Mouse (Mus musculus): ENCODE measurements around the gene Slc25a25. TPM values are rescaled to one million over a fixed set of nuclear protein-coding genes. Genes with fewer than 3 reads are reported as not detected.

The Slc25a25 gene
- polyA plus RNA-seq, 1 experiment from 2014 or later, result 55.0 TPM

DNA sequence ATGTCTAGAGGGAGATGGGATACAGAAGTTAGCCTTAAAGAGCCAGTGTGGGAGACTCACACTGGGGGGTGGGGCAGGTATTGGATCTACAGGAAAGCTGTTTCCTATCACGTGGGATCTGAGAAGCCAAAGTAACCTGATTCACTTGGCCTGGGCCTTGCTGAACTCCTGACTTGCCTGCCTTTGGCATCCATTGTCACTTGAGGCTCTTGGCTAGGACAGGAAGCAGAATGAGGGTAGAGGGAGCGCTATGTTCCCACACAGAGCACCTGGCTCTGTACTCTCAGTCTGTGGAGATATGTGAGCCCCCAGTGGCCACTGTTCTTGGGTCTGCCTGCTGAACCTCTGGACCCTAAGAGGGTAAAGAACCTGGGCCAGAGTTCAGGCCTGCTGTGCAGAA, 34.7 kb downstream of the Slc25a25 start:
- H3K36me3 ChIP-seq (ENCODE audit: control insufficient read depth, insufficient read depth, low read length), result peaks cover 45% of the 10 kb centered on the region
- 94% methylated on average over 2 of the region's 2 CpGs for WGBS
- H3K4me2 ChIP-seq (ENCODE audit: low read length), result no peak overlapping the region
- no peaks in the 10 kb centered on the region for H3K27me3 ChIP-seq (replicated peaks; ENCODE audit: control insufficient read depth, insufficient read depth, low read length)
- no peaks in the 10 kb centered on the region for H3K4me1 ChIP-seq (ENCODE audit: control insufficient read depth, insufficient read depth, low read depth, low read length)
- no peak overlapping the region for H3K4me3 ChIP-seq (ENCODE audit: low read length)
- no peak overlapping the region for H3K27ac ChIP-seq (ENCODE audit: low read depth, low read length)
- ATAC-seq, result no peak
- H3K9me3 ChIP-seq (ENCODE audit: control insufficient read depth, low read length), result no peaks in the 10 kb centered on the region
- no peak overlapping the region for H3K9ac ChIP-seq (ENCODE audit: low read depth, low read length)

DNA sequence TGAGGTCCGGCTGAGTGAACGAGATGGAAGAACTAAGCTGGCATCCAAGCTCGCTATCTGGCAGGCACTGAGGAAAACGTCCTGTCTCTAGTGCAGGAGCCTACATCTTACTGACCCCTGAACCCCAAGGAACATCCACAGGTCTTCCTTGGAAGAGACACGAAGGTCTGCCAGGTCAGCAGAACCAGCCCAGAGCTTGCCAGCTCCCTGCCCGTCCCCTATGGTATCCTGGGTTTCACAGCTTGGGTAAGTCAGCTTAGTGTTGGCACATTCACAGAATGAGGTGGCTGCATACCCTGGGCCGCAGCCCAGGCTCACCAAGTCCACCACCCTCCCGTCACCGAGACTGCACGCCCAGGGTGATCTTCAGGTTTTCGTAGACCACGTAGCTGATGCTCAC, 35.4 kb downstream of the Slc25a25 start:
- Histone ChIP-seq H3K36me3 (ENCODE audit: control insufficient read depth, insufficient read depth, low read length) (peaks cover 45% of the 10 kb centered on the region), H3K27ac (ENCODE audit: low read depth, low read length) (no peak overlapping the region), H3K4me2 (ENCODE audit: low read length) (no peak overlapping the region), H3K9ac (ENCODE audit: low read depth, low read length) (no peak overlapping the region), H3K9me3 (ENCODE audit: control insufficient read depth, low read length) (no peaks in the 10 kb centered on the region), H3K27me3 (replicated peaks; ENCODE audit: control insufficient read depth, insufficient read depth, low read length) (no peaks in the 10 kb centered on the region), H3K4me3 (ENCODE audit: low read length) (no peak overlapping the region), H3K4me1 (ENCODE audit: control insufficient read depth, insufficient read depth, low read depth, low read length) (no peaks in the 10 kb centered on the region)
- whole genome bisulfite sequencing, result 95% methylated on average over 12 of the region's 12 CpGs
- ATAC-seq, result no peak

DNA sequence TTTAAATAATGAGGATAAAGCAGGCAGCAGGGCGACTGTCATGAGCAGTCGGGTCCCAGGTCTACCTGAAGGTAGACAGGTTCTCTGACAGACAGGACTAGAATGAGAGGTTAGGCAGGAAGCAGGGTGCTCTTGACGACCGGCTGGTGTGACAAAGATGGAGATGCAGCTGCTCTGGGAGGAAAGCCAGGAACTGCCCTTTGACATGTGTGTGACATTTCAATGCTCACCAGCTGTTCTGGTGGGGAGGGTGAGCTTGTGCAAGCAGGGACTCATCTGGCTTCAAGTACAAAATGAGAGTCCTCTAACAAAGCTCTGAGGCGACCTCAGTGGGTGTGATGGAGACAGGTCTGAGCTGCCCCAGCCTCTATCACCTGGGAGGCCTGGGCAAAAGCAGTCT, 37.3 kb downstream of the Slc25a25 start:
- Histone ChIP-seq H3K9me3 (ENCODE audit: control insufficient read depth, low read length) (no peaks in the 10 kb centered on the region), H3K4me1 (ENCODE audit: control insufficient read depth, insufficient read depth, low read depth, low read length) (no peaks in the 10 kb centered on the region), H3K4me2 (ENCODE audit: low read length) (no peak overlapping the region), H3K27ac (ENCODE audit: low read depth, low read length) (no peak overlapping the region), H3K36me3 (ENCODE audit: control insufficient read depth, insufficient read depth, low read length) (peaks cover 38% of the 10 kb centered on the region), H3K9ac (ENCODE audit: low read depth, low read length) (no peak overlapping the region), H3K27me3 (replicated peaks; ENCODE audit: control insufficient read depth, insufficient read depth, low read length) (no peaks in the 10 kb centered on the region), H3K4me3 (ENCODE audit: low read length) (no peak overlapping the region)
- 78% methylated on average over 5 of the region's 5 CpGs for WGBS
- ATAC-seq, result no peak

DNA sequence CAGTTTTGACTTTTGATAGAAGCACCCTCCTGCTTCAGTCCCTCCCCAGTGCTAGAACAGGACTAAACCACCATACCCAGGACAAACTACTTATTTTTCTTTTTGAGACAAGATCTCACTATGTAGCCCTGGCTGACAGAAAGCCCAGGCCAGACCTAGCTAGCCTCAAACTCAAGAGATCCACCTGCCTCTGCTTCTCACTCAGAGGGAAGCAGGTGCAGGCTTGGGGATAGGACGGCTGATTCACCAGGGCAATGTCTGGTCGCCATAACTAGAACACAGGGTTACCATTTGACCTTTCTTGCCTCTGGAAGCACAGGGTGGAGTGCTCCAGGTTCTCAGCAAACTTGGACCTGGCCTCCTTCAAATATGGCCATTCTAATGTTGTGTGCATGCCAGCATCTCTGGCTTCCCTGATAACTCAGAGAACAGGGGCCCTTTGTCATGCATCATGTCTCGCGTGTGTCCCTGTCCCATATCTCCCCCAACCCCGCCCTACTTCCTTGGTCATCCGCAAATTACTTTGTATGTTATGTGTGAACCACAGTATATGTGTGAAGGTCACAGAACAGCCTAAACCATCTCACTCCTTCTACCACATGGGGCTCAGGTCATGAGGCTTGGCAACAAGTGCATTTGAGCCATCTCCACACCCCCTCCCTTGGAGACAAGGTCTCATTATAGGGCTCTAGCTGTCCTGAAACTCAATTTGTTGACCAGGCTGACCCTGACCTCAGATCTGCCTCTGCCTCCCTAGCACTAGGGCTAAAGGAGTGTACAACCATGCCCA, 38.3 kb downstream of the Slc25a25 start:
- Histone ChIP-seq H3K9ac (ENCODE audit: low read depth, low read length) (no peak overlapping the region), H3K36me3 (ENCODE audit: control insufficient read depth, insufficient read depth, low read length) (peaks cover 31% of the 10 kb centered on the region), H3K4me1 (ENCODE audit: control insufficient read depth, insufficient read depth, low read depth, low read length) (no peaks in the 10 kb centered on the region), H3K9me3 (ENCODE audit: control insufficient read depth, low read length) (no peaks in the 10 kb centered on the region), H3K27ac (ENCODE audit: low read depth, low read length) (no peak overlapping the region), H3K4me2 (ENCODE audit: low read length) (no peak overlapping the region), H3K27me3 (replicated peaks; ENCODE audit: control insufficient read depth, insufficient read depth, low read length) (no peaks in the 10 kb centered on the region), H3K4me3 (ENCODE audit: low read length) (no peak overlapping the region)
- no peak for ATAC-seq
- 96% methylated on average over 6 of the region's 6 CpGs for WGBS

DNA sequence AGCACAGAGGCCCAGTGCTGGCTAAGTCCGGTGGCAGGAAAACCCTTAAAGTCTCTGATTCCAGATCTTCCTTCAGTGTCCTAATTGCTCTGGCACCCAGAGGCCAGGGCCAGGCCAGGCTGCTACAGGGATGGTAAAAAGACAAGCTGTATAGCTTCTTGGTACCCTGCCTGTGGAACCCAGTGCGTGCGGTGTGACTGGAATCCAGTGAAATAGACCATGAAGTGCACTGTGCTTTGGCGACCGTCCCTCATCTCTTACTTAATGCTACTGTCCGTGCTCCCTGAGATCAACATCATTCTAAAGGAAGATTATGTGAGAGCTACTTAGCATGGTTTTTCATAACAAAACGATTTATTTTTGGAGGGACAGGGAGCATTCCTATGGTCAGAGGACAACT, 39.8 kb downstream of the Slc25a25 start:
- no peaks in the 10 kb centered on the region for H3K4me1 ChIP-seq (ENCODE audit: control insufficient read depth, insufficient read depth, low read depth, low read length)
- peaks cover 17% of the 10 kb centered on the region for H3K36me3 ChIP-seq (ENCODE audit: control insufficient read depth, insufficient read depth, low read length)
- H3K27ac ChIP-seq (ENCODE audit: low read depth, low read length), result no peak overlapping the region
- H3K9ac ChIP-seq (ENCODE audit: low read depth, low read length), result no peak overlapping the region
- no peak overlapping the region for H3K4me2 ChIP-seq (ENCODE audit: low read length)
- no peak overlapping the region for H3K4me3 ChIP-seq (ENCODE audit: low read length)
- no peaks in the 10 kb centered on the region for H3K9me3 ChIP-seq (ENCODE audit: control insufficient read depth, low read length)
- 86% methylated on average over 7 of the region's 7 CpGs for WGBS
- H3K27me3 ChIP-seq (replicated peaks; ENCODE audit: control insufficient read depth, insufficient read depth, low read length), result no peaks in the 10 kb centered on the region
- ATAC-seq, result no peak

DNA sequence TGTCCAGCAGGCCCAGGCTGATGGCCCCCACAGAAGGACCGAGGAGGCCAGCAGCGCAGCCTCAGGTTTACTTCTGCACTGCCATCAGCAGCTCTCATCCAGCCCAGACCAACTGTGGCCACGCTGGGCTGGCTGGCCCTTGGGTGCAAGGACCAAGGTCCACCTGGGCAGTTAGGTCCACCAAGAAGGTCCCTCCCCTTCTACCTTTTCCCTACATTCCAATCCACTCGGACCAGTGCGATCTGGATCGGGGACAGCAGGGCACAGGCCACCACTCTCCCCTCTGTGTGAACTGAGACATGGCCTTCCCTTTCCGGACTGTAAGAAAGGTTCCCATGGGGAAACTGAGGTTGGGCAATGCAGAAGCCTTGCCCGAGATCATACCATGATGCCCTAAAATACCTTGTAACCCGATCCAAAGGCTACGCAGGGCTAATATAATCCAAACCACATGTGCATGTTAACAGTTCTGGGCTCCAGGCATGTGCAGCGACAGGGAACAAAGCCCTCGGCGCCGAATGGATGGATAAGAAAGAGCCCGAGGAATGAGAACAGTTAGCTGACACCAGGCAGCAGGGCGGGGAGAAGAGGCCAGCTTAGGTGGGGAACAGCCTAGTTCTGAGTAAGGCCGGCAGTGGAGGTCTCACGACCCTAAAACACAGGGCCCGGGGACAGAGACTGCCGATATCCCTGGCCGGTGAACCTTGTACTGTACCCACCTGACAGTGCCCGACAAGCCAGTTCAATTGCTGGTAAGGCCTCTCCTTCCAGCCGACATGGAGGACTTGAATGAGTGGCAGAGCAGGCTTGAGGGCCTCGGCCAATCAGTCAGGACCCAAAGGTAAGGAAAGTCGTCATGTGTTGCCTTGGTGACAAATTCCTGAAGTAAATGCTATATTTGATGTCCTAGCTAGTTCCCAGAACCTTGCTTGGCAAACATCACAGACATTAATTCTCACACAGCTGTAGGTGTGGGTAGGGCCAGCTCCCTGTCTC, 42.5 kb downstream of the Slc25a25 start:
- no peak overlapping the region for H3K9ac ChIP-seq (ENCODE audit: low read depth, low read length)
- H3K4me3 ChIP-seq (ENCODE audit: low read length), result no peak overlapping the region
- H3K4me1 ChIP-seq (ENCODE audit: control insufficient read depth, insufficient read depth, low read depth, low read length), result no peaks in the 10 kb centered on the region
- H3K4me2 ChIP-seq (ENCODE audit: low read length), result no peak overlapping the region
- WGBS, result 77% methylated on average over 25 of the region's 25 CpGs
- no peaks in the 10 kb centered on the region for H3K9me3 ChIP-seq (ENCODE audit: control insufficient read depth, low read length)
- H3K27me3 ChIP-seq (replicated peaks; ENCODE audit: control insufficient read depth, insufficient read depth, low read length), result no peaks in the 10 kb centered on the region
- no peak for ATAC-seq
- H3K36me3 ChIP-seq (ENCODE audit: control insufficient read depth, insufficient read depth, low read length), result no peaks in the 10 kb centered on the region; the same call in 1 of the 2 replicates
- no peak overlapping the region for H3K27ac ChIP-seq (ENCODE audit: low read depth, low read length)

DNA sequence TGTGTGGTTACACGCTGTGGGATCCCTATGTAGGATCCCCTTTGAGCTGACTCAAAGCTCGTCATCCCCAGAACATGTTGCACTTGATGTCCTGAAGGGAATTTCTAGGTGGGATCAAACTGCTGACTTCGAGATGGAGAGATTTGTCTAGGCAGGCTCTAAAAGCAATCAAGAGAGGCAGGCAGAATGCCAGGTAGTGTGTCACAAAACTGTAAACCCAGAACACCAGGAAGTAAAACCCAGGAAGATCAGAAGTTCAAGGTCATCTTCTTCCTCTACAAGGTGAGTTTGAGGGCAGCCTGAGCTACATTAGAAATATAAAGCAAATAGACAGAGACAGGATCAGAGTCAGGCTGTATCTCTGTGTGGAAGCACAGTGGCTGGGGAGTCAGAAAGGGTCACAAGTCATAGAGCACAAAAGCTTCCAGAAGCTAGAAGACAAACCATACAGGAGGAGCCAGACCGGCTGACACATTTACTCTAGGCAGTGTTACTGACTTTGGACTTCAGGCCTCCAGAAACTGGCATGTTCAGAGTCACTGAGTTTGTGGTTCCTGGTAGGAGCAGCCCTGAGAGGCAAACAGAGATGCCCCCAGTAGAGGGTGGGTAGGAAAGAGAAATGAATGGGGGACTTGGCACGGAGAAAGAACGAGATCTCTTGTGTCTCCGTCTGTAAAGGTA, 44.0 kb downstream of the Slc25a25 start:
- Histone ChIP-seq H3K27ac (ENCODE audit: low read depth, low read length) (no peak overlapping the region), H3K9me3 (ENCODE audit: control insufficient read depth, low read length) (no peaks in the 10 kb centered on the region), H3K4me3 (ENCODE audit: low read length) (no peak overlapping the region), H3K36me3 (ENCODE audit: control insufficient read depth, insufficient read depth, low read length) (0 out of 2 replicates have a peak, but pooled peaks cover 7% of the 10 kb centered on the region), H3K9ac (ENCODE audit: low read depth, low read length) (no peak overlapping the region), H3K27me3 (replicated peaks; ENCODE audit: control insufficient read depth, insufficient read depth, low read length) (no peaks in the 10 kb centered on the region), H3K4me1 (ENCODE audit: control insufficient read depth, insufficient read depth, low read depth, low read length) (no peaks in the 10 kb centered on the region), H3K4me2 (ENCODE audit: low read length) (no peak overlapping the region)
- WGBS, result 86% methylated on average over 7 of the region's 7 CpGs
- no peak for ATAC-seq

DNA sequence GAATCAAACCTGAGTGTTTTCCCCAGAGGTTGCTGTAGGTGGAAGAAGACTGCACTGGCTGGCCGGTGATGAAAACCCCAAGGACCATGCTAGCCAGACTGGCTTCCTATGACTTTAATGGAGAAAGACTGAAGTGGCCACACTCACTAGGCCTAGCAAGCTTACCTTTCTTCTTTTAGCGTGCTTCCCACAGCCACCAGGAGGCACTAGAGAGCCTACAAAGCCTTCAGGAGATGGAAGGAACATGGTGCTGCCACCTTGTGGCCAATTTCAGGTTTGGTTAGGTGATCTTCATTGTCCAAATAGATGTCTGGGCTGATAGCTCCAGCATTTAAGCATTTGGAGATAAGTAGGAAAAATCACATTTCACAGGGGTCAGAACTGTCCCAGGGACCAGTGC, 46.6 kb downstream of the Slc25a25 start:
- H3K36me3 ChIP-seq (ENCODE audit: control insufficient read depth, insufficient read depth, low read length), result peaks cover 16% of the 10 kb centered on the region; the same call in 1 of the 2 replicates
- H3K4me2 ChIP-seq (ENCODE audit: low read length), result no peak overlapping the region
- H3K4me3 ChIP-seq (ENCODE audit: low read length), result no peak overlapping the region
- H3K9me3 ChIP-seq (ENCODE audit: control insufficient read depth, low read length), result no peaks in the 10 kb centered on the region
- H3K27ac ChIP-seq (ENCODE audit: low read depth, low read length), result no peak overlapping the region; the same call in 1 of the 2 replicates
- 16% methylated on average over 2 of the region's 2 CpGs for WGBS
- no peaks in the 10 kb centered on the region for H3K4me1 ChIP-seq (ENCODE audit: control insufficient read depth, insufficient read depth, low read depth, low read length)
- H3K27me3 ChIP-seq (replicated peaks; ENCODE audit: control insufficient read depth, insufficient read depth, low read length), result no peaks in the 10 kb centered on the region
- no peak overlapping the region for H3K9ac ChIP-seq (ENCODE audit: low read depth, low read length)
- peak; percentile 35 for ATAC-seq

All from hindbrain, embryonic 16.5 days (tissue).